Mouse (Mus musculus): ENCODE measurements at regions not wholly inside any gene's neighbourhood (a gene's known extent, or its start where the extent isn't known, plus 50 kb on each side); places are given as distances from the start of the nearest gene placed in this dataset.

DNA sequence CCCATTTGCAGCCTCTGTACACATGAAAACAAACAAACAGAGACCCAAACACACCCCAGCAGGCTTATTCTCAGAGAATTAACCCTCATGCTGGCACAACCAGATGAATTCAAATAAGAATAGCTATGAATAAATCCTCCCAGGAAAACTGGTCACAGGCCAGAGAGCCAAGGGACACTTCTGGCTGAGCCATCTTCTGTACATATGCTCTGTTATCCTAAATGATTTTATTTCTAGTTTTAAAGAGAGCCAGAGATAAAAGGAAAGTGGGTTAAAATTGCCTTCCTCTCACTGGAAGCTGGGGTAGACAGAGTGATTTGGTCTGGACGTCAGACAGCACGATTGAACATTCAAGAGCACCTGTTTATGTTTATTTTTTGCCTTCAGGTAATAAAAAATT, 190.4 kb downstream of the Satb1 start:
- H3K9me3 ChIP-seq (ENCODE audit: control insufficient read depth, low read depth, low read length): no peaks in the 10 kb centered on the region
- no peak overlapping the region for H3K9ac ChIP-seq (replicated peaks; ENCODE audit: low read depth, low read length)
- no peak for ATAC-seq (ENCODE audit: insufficient number of reproducible peaks, insufficient read depth, low FRiP score, low read depth)
- H3K4me2 ChIP-seq (replicated peaks; ENCODE audit: low read depth, low read length): no peak overlapping the region
- H3K27me3 ChIP-seq (ENCODE audit: control insufficient read depth, insufficient read depth, low read length): no peaks in the 10 kb centered on the region
- no peaks in the 10 kb centered on the region for H3K36me3 ChIP-seq (ENCODE audit: control insufficient read depth, insufficient read depth, low read length)
- H3K4me1 ChIP-seq (ENCODE audit: control insufficient read depth, insufficient read depth, low read length): no peaks in the 10 kb centered on the region
- no peak overlapping the region for H3K4me3 ChIP-seq (ENCODE audit: low read depth, low read length)
- no peak overlapping the region for H3K27ac ChIP-seq (ENCODE audit: low read length)
- WGBS: 47% methylated on average over 2 of the region's 2 CpGs

DNA sequence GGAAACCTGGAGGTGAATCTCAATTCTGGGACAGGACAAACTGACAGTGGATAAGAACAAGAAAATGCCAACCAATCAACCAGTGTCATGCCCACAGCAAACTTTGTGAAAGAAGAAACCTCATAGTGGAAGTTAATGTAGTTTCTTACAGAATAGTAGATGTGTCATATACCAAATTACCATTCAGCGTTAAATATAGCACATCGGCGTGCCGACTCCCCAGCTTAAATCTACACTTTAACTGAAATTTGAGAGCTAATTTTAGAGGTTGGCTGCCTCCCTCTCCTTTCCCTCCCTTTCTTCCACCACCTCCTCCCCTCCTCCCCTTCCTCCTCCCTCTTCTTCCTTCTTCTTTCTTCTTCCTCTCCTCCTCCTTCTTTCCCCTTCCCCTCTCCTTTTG, 197.2 kb downstream of the Satb1 start:
- no peaks in the 10 kb centered on the region for H3K27me3 ChIP-seq (ENCODE audit: control insufficient read depth, insufficient read depth, low read length)
- H3K4me3 ChIP-seq (ENCODE audit: low read depth, low read length): no peak overlapping the region
- no peak overlapping the region for H3K27ac ChIP-seq (ENCODE audit: low read length)
- H3K4me1 ChIP-seq (ENCODE audit: control insufficient read depth, insufficient read depth, low read length): no peaks in the 10 kb centered on the region
- no peaks in the 10 kb centered on the region for H3K9me3 ChIP-seq (ENCODE audit: control insufficient read depth, low read depth, low read length)
- ATAC-seq (ENCODE audit: insufficient number of reproducible peaks, insufficient read depth, low FRiP score, low read depth): no peak
- H3K9ac ChIP-seq (replicated peaks; ENCODE audit: low read depth, low read length): no peak overlapping the region
- H3K36me3 ChIP-seq (ENCODE audit: control insufficient read depth, insufficient read depth, low read length): no peaks in the 10 kb centered on the region
- WGBS: 82% methylated on average over 4 of the region's 4 CpGs
- H3K4me2 ChIP-seq (replicated peaks; ENCODE audit: low read depth, low read length): no peak overlapping the region

DNA sequence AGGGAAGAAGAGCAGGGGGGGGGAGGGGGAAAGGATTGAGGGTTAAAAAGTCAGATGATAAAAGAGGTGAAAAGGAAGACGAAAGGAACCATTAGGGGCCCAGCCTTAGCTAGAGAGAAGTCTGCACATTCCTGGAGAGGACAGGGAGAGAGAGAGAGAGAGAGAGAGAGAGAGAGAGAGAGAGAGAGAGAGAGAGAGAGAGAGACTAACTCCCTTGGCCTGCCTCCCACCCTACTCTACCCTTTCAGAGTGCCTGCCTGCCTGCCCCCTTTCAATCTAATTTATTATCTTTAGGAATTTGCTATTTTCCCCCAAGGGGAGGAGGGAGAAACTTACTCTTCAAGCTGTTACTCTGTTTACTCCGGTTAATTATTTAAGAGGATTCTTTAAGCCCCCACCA, 201.5 kb downstream of the Satb1 start:
- Histone ChIP-seq H3K4me2 (replicated peaks; ENCODE audit: low read depth, low read length) (no peak overlapping the region), H3K9ac (replicated peaks; ENCODE audit: low read depth, low read length) (no peak overlapping the region), H3K4me1 (ENCODE audit: control insufficient read depth, insufficient read depth, low read length) (no peaks in the 10 kb centered on the region), H3K4me3 (ENCODE audit: low read depth, low read length) (no peak overlapping the region), H3K27me3 (ENCODE audit: control insufficient read depth, insufficient read depth, low read length) (no peaks in the 10 kb centered on the region), H3K36me3 (ENCODE audit: control insufficient read depth, insufficient read depth, low read length) (no peaks in the 10 kb centered on the region), H3K9me3 (ENCODE audit: control insufficient read depth, low read depth, low read length) (no peaks in the 10 kb centered on the region), H3K27ac (ENCODE audit: low read length) (no peak overlapping the region)
- ATAC-seq (ENCODE audit: insufficient number of reproducible peaks, insufficient read depth, low FRiP score, low read depth): no peak
- 28% methylated on average over 2 of the region's 2 CpGs for WGBS

DNA sequence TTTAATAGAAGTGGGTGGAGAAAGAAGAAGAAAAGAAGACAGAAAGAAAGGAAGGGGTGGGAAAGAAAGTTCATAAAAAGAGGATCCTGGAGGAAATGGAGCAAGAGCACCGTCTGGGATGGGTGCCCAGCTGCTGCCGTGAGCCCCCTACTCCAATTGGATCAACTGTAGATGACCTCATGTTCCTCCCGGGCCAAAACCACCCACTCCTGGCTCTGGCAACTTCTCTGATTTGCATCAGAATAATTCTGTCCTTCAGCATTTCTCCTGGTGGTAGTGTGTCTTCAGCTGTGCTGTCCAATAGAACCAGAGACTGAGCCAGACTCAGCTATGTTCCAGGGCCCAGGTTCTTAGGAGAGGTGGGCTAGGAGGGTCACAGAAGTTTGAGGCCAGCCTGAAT, 212.6 kb downstream of the Satb1 start:
- Histone ChIP-seq H3K4me3 (ENCODE audit: low read depth, low read length) (no peak overlapping the region), H3K4me2 (replicated peaks; ENCODE audit: low read depth, low read length) (no peak overlapping the region), H3K4me1 (ENCODE audit: control insufficient read depth, insufficient read depth, low read length) (no peaks in the 10 kb centered on the region), H3K27me3 (ENCODE audit: control insufficient read depth, insufficient read depth, low read length) (no peaks in the 10 kb centered on the region), H3K9ac (replicated peaks; ENCODE audit: low read depth, low read length) (no peak overlapping the region), H3K36me3 (ENCODE audit: control insufficient read depth, insufficient read depth, low read length) (no peaks in the 10 kb centered on the region), H3K27ac (ENCODE audit: low read length) (no peak overlapping the region), H3K9me3 (ENCODE audit: control insufficient read depth, low read depth, low read length) (no peaks in the 10 kb centered on the region)
- no peak for ATAC-seq (ENCODE audit: insufficient number of reproducible peaks, insufficient read depth, low FRiP score, low read depth)
- WGBS: 52% methylated on average over 3 of the region's 3 CpGs

DNA sequence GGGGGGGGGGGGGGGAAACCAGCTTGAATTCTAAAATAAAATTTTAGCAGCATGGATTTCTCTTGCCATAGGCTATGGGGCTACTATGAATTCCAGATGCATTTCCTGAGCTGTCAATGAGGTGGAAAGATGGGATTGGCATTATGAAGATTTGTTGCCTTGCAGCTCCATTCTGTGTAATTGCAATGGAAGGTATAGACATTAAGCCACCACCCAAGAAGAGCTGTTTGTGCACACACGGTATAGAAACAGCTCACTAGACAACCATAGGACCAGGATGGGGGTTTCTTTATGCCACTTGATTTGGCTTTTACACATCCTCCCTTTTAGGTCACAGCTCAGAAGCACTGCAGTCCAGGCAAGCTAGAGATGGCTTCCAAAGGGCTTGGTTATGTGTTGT, 247.8 kb downstream of the Satb1 start:
- WGBS: 71% methylated on average over 1 of the region's 1 CpGs
- Histone ChIP-seq H3K4me3 (ENCODE audit: low read depth, low read length) (no peak overlapping the region), H3K4me2 (replicated peaks; ENCODE audit: low read depth, low read length) (no peak overlapping the region), H3K9ac (replicated peaks; ENCODE audit: low read depth, low read length) (no peak overlapping the region), H3K4me1 (ENCODE audit: control insufficient read depth, insufficient read depth, low read length) (no peaks in the 10 kb centered on the region), H3K36me3 (ENCODE audit: control insufficient read depth, insufficient read depth, low read length) (no peaks in the 10 kb centered on the region), H3K27ac (ENCODE audit: low read length) (no peak overlapping the region), H3K27me3 (ENCODE audit: control insufficient read depth, insufficient read depth, low read length) (no peaks in the 10 kb centered on the region), H3K9me3 (ENCODE audit: control insufficient read depth, low read depth, low read length) (no peaks in the 10 kb centered on the region)
- no peak for ATAC-seq (ENCODE audit: insufficient number of reproducible peaks, insufficient read depth, low FRiP score, low read depth)

DNA sequence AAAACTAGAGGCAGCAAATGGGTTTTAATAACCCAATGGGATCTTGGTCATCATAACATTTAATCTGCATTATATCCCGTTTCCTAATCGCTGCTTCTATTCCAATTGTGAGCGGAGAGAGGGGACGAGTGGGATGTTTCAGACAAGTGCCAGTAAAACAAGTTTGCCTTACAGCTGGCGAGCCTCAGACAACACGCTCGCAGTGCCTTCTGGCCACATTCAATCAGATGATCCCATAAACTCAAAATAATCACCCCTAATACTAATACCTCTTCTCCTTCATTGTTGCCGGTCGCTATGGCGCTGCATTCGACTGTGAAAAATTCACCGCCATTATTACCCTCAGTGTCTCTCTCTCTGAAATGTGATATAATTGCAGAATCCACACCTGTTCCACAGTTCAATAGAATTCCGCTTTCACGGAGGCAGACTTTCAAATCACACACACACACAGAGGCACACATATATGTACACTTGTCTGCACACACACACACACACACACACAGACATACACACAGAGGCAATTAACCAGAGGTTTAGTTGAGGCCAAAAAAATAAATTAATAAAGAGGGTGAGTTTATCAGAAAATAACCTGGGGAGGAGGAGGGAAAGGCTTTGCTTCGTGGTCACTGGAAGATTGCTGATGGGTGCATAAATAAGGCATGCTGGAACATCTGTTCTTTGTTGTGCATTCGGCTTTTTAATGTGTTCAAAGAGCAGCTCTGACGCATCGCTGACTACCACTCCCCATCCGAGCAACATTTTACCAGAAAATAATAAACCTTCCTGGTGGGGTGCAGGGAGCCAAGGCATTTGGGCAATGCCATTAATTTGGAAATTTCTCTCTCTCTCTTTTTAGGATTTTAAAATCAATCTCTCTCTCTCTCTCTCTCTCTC, 248.9 kb downstream of the Satb1 start:
- no peak overlapping the region for H3K4me2 ChIP-seq (replicated peaks; ENCODE audit: low read depth, low read length)
- no peak overlapping the region for H3K9ac ChIP-seq (replicated peaks; ENCODE audit: low read depth, low read length)
- H3K27ac ChIP-seq (ENCODE audit: low read length): no peak overlapping the region
- no peaks in the 10 kb centered on the region for H3K27me3 ChIP-seq (ENCODE audit: control insufficient read depth, insufficient read depth, low read length)
- no peaks in the 10 kb centered on the region for H3K4me1 ChIP-seq (ENCODE audit: control insufficient read depth, insufficient read depth, low read length)
- no peak overlapping the region for H3K4me3 ChIP-seq (ENCODE audit: low read depth, low read length)
- H3K36me3 ChIP-seq (ENCODE audit: control insufficient read depth, insufficient read depth, low read length): no peaks in the 10 kb centered on the region
- H3K9me3 ChIP-seq (ENCODE audit: control insufficient read depth, low read depth, low read length): no peaks in the 10 kb centered on the region
- no peak for ATAC-seq (ENCODE audit: insufficient number of reproducible peaks, insufficient read depth, low FRiP score, low read depth)
- WGBS: 76% methylated on average over 19 of the region's 19 CpGs

DNA sequence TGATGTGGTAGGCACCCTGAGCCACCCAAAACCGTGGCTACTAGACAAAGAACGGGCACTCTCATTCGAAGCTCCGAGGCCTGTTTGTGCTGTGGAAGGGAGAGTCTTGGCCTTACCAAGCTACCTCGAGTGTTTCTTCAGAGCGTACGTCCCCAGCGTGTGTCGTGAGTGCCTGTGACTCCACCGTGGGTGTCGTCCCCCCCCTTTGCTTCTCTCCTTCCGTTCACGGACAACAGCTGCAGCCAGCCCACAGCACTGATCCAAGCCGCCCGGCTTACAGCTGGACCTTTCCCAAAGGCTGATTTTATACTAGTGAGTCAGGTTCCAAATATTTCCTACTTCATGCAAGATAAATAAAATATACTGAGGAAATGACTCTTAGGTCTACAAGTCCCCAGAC, 249.8 kb downstream of the Satb1 start:
- ATAC-seq (ENCODE audit: insufficient number of reproducible peaks, insufficient read depth, low FRiP score, low read depth): peak; percentile 42; the same call in 1 of the 2 replicates
- Histone ChIP-seq H3K4me2 (replicated peaks; ENCODE audit: low read depth, low read length) (no peak overlapping the region), H3K36me3 (ENCODE audit: control insufficient read depth, insufficient read depth, low read length) (no peaks in the 10 kb centered on the region)

DNA sequence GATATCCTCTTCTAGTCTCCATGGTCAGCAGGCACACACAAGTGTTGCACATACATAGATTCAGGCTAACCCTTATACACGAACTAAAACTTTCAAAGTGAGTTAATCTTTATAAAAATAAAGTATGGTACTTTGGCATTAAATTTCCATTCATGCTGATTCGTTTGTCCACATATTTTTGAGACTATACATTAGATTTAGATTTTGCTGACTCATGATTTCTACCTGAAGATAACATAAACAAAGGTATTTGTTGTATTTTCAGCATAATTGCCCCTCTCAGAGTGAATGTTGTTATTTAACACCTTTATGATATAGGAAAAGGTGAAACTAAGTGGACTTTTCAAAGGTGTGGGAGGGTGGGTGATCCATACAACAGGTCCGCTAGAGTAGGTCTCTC, 277.2 kb downstream of the Satb1 start:
- no peak overlapping the region for H3K27ac ChIP-seq (ENCODE audit: low read length)
- H3K9ac ChIP-seq (replicated peaks; ENCODE audit: low read depth, low read length): no peak overlapping the region
- H3K4me3 ChIP-seq (ENCODE audit: low read depth, low read length): no peak overlapping the region
- ATAC-seq (ENCODE audit: insufficient number of reproducible peaks, insufficient read depth, low FRiP score, low read depth): no peak
- no peaks in the 10 kb centered on the region for H3K36me3 ChIP-seq (ENCODE audit: control insufficient read depth, insufficient read depth, low read length)
- no peaks in the 10 kb centered on the region for H3K9me3 ChIP-seq (ENCODE audit: control insufficient read depth, low read depth, low read length)
- WGBS: 85% methylated on average over 3 of the region's 3 CpGs
- H3K4me2 ChIP-seq (replicated peaks; ENCODE audit: low read depth, low read length): no peak overlapping the region
- no peaks in the 10 kb centered on the region for H3K27me3 ChIP-seq (ENCODE audit: control insufficient read depth, insufficient read depth, low read length)
- H3K4me1 ChIP-seq (ENCODE audit: control insufficient read depth, insufficient read depth, low read length): no peaks in the 10 kb centered on the region

More for the DNA sequence above, 249.8 kb downstream of the Satb1 start:
- WGBS: 65% methylated on average over 15 of the region's 15 CpGs
- H3K4me1 ChIP-seq (ENCODE audit: control insufficient read depth, insufficient read depth, low read length): no peaks in the 10 kb centered on the region
- no peak overlapping the region for H3K4me3 ChIP-seq (ENCODE audit: low read depth, low read length)
- H3K9ac ChIP-seq (replicated peaks; ENCODE audit: low read depth, low read length): no peak overlapping the region
- no peaks in the 10 kb centered on the region for H3K9me3 ChIP-seq (ENCODE audit: control insufficient read depth, low read depth, low read length)
- no peak overlapping the region for H3K27ac ChIP-seq (ENCODE audit: low read length)
- no peaks in the 10 kb centered on the region for H3K27me3 ChIP-seq (ENCODE audit: control insufficient read depth, insufficient read depth, low read length)

DNA sequence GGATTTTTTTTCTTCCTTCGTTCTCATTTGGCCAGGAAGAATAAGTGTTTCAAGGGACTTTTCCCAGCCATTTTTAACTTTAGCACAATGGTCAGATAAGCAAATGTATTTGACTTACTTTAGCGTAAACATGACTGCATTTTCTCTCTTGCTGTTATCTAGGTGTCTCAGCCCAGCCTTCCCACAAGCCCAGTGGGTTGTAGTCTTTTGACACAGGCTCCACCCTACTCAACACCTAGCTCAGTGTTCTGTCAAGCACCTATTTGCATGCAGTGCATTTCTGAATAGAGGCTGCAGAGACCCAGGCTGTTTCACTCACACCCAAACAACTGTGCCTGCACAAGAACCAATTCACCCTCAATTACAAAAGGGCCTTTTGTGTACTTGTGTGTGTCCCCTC, 278.6 kb downstream of the Satb1 start:
- no peak for ATAC-seq (ENCODE audit: insufficient number of reproducible peaks, insufficient read depth, low FRiP score, low read depth)
- Histone ChIP-seq H3K4me3 (ENCODE audit: low read depth, low read length) (no peak overlapping the region), H3K36me3 (ENCODE audit: control insufficient read depth, insufficient read depth, low read length) (no peaks in the 10 kb centered on the region), H3K27ac (ENCODE audit: low read length) (no peak overlapping the region), H3K9ac (replicated peaks; ENCODE audit: low read depth, low read length) (no peak overlapping the region), H3K9me3 (ENCODE audit: control insufficient read depth, low read depth, low read length) (no peaks in the 10 kb centered on the region), H3K4me1 (ENCODE audit: control insufficient read depth, insufficient read depth, low read length) (no peaks in the 10 kb centered on the region), H3K27me3 (ENCODE audit: control insufficient read depth, insufficient read depth, low read length) (no peaks in the 10 kb centered on the region), H3K4me2 (replicated peaks; ENCODE audit: low read depth, low read length) (no peak overlapping the region)
- WGBS: 65% methylated on average over 2 of the region's 2 CpGs

Data from stomach, embryonic 14.5 days (tissue).